Mouse (Mus musculus): ENCODE measurements around the gene Pml. TPM values are rescaled to one million over a fixed set of nuclear protein-coding genes. Genes with fewer than 3 reads are reported as not detected.
"Not testable (repeated sequence)": the region's sequence is repeated elsewhere in the genome, so short reads cannot be mapped to it uniquely, and the experiment has no call there.

Pml gene
- polyA plus RNA-seq, 1 experiment from 2014 or later = 14.7 TPM

- no peaks in the 10 kb centered on the region for H3K27me3 ChIP-seq (ENCODE audit: insufficient read depth, poor library complexity, severe bottlenecking)
- H3K4me3 ChIP-seq = no peak overlapping the region
- H3K27ac ChIP-seq = no peak overlapping the region
- WGBS = 53% methylated on average over 12 of the region's 12 CpGs
- H3K36me3 ChIP-seq = no peaks in the 10 kb centered on the region
- peaks cover 12% of the 10 kb centered on the region for H3K4me1 ChIP-seq
- DNase-seq (ENCODE audit: low spot score) = no peak
- H3K9me3 ChIP-seq = no peaks in the 10 kb centered on the region
Observed at GRCm38 (mm10) chr9:58268384-58269313, 19.1 kb upstream of the Pml start.

DNA sequence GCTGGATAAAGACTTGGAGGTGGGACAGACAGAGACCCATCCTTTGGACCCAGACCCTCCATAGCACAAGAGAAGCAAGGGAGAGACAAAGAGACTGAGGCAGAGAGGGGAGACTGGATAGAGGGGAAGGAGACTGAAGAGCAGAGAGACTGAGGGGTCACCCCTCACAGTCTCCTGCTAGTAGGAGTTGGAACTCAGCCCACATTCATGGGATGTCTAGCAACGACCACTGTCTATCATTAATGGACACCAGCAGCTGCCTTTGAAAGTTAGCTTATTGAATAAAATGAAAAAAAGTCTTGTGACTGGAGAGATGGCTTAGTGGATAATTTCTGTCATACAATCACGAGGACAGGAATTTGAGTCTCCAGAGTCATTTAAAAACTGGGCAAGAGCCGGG, 17.5 kb upstream of the Pml start:
- H3K27me3 ChIP-seq (ENCODE audit: insufficient read depth, poor library complexity, severe bottlenecking) = no peaks in the 10 kb centered on the region
- peak overlapping the region; percentile 52; the same call in 1 of the 2 replicates for H3K27ac ChIP-seq
- DNase-seq (ENCODE audit: low spot score) = no peak
- H3K4me1 ChIP-seq = peaks cover 12% of the 10 kb centered on the region
- H3K9me3 ChIP-seq = no peaks in the 10 kb centered on the region
- H3K4me3 ChIP-seq = no peak overlapping the region
- H3K36me3 ChIP-seq = peaks cover 9% of the 10 kb centered on the region
- whole genome bisulfite sequencing = 71% methylated on average over 3 of the region's 3 CpGs

DNA sequence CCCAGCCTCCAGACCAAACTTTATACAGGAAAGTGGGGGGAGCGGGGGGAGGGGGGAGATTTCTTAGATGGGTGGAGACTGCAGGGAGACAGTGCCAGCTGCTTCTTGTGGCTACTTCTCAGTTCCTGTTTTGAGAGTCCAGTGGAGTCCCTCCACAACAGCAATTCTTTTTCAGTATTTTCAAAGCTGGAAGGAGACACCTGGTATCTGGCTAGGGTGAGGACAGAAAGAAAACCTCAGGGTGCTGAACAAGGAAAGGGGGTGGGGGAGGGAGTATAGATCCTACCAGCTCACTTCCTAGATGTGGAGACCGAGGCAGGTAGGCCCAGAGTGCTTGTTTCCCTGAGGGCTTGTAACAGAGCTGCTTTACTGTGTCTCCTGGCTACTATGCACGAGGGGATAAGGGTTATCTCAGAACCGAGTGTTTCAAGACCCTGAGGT, 17.0 kb upstream of the Pml start:
- H3K27me3 ChIP-seq (ENCODE audit: insufficient read depth, poor library complexity, severe bottlenecking) = no peaks in the 10 kb centered on the region
- no peak for DNase-seq (ENCODE audit: low spot score)
- peaks cover 12% of the 10 kb centered on the region for H3K4me1 ChIP-seq
- peak overlapping the region; percentile 52; the same call in 1 of the 2 replicates for H3K27ac ChIP-seq
- no peaks in the 10 kb centered on the region for H3K9me3 ChIP-seq
- H3K36me3 ChIP-seq = peaks cover 13% of the 10 kb centered on the region
- 13% methylated on average over 4 of the region's 4 CpGs for WGBS
- no peak overlapping the region for H3K4me3 ChIP-seq

GRCm38 (mm10) chr9:58265368-58265767, 15.8 kb upstream of the Pml start:
- H3K4me3 ChIP-seq = no peak overlapping the region
- 71% methylated on average over 3 of the region's 3 CpGs for WGBS
- H3K4me1 ChIP-seq = peaks cover 12% of the 10 kb centered on the region

GRCm38 (mm10) chr9:58262507-58262906, 12.9 kb upstream of the Pml start:
- H3K4me1 ChIP-seq = peaks cover 12% of the 10 kb centered on the region
- no peak overlapping the region for H3K4me3 ChIP-seq
- no peaks in the 10 kb centered on the region for H3K27me3 ChIP-seq (ENCODE audit: insufficient read depth, poor library complexity, severe bottlenecking)
- WGBS = 89% methylated on average over 5 of the region's 5 CpGs
- H3K9me3 ChIP-seq = no peaks in the 10 kb centered on the region
- DNase-seq (ENCODE audit: low spot score) = no peak
- no peak overlapping the region for H3K27ac ChIP-seq
- peaks cover 40% of the 10 kb centered on the region for H3K36me3 ChIP-seq

More at GRCm38 (mm10) chr9:58265368-58265767, 15.8 kb upstream of the Pml start:
- H3K36me3 ChIP-seq = peaks cover 22% of the 10 kb centered on the region
- no peak for DNase-seq (ENCODE audit: low spot score)
- no peaks in the 10 kb centered on the region for H3K27me3 ChIP-seq (ENCODE audit: insufficient read depth, poor library complexity, severe bottlenecking)
- no peaks in the 10 kb centered on the region for H3K9me3 ChIP-seq
- no peak overlapping the region for H3K27ac ChIP-seq

GRCm38 (mm10) chr9:58255704-58256685, 6.4 kb upstream of the Pml start:
- Histone ChIP-seq H3K9me3 (no peaks in the 10 kb centered on the region), H3K27ac (no peak overlapping the region), H3K36me3 (peaks cover 37% of the 10 kb centered on the region), H3K4me1 (peaks cover 12% of the 10 kb centered on the region; the same call in 1 of the 2 replicates), H3K4me3 (no peak overlapping the region), H3K27me3 (ENCODE audit: insufficient read depth, poor library complexity, severe bottlenecking) (no peaks in the 10 kb centered on the region)
- WGBS = 85% methylated on average over 10 of the region's 10 CpGs
- no peak for DNase-seq (ENCODE audit: low spot score)

DNA sequence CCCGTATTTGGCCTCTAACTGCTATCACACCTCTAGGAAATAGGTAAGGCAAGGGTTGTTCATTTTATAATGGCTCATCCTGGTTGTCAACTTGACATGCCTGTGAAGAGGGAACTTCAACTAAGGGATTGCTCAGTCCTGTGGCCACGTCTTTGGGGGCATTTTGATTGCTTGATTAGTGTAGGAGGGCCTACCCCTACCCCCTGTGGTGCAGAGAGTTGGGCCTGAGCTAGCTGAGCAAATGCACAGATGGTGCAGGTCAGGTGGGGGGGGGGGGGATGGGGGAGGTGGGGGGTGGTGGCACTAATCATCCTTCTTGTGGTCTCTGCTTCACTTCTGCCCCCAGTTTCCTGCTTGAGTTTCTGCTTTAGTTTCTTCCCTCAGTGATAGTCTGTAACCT, 5.5 kb upstream of the Pml start:
- no peaks in the 10 kb centered on the region for H3K27me3 ChIP-seq (ENCODE audit: insufficient read depth, poor library complexity, severe bottlenecking)
- H3K4me1 ChIP-seq = peaks cover 18% of the 10 kb centered on the region
- no peak for DNase-seq (ENCODE audit: low spot score)
- no peaks in the 10 kb centered on the region for H3K9me3 ChIP-seq
- no peak overlapping the region for H3K27ac ChIP-seq
- WGBS = 49% methylated on average over 2 of the region's 2 CpGs
- H3K4me3 ChIP-seq = no peak overlapping the region
- peaks cover 30% of the 10 kb centered on the region for H3K36me3 ChIP-seq

DNA sequence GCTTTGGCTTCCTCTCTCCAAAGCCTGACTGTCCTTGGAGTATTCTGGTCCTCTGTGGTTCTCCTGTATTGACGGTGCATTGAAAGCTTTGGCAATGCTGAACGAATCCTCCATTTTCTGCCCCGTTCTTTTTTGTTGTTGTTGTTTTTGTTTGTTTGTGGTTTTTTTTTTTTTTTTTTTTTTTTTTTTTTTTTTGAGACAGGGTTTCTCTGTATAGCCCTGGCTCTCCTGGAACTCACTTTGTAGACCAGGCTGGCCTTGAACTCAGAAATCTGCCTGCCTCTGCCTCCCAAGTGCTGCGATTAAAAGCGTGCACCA, 4.2 kb upstream of the Pml start:
- Histone ChIP-seq H3K27ac (peak overlapping the region; percentile 90), H3K36me3 (peaks cover 23% of the 10 kb centered on the region), H3K4me3 (peak overlapping the region; percentile 91), H3K4me1 (peaks cover 26% of the 10 kb centered on the region)
- not testable (repeated sequence) for DNase-seq (ENCODE audit: low spot score); H3K9me3 ChIP-seq; H3K27me3 ChIP-seq (ENCODE audit: insufficient read depth, poor library complexity, severe bottlenecking)
- 70% methylated on average over 5 of the region's 5 CpGs for WGBS

DNA sequence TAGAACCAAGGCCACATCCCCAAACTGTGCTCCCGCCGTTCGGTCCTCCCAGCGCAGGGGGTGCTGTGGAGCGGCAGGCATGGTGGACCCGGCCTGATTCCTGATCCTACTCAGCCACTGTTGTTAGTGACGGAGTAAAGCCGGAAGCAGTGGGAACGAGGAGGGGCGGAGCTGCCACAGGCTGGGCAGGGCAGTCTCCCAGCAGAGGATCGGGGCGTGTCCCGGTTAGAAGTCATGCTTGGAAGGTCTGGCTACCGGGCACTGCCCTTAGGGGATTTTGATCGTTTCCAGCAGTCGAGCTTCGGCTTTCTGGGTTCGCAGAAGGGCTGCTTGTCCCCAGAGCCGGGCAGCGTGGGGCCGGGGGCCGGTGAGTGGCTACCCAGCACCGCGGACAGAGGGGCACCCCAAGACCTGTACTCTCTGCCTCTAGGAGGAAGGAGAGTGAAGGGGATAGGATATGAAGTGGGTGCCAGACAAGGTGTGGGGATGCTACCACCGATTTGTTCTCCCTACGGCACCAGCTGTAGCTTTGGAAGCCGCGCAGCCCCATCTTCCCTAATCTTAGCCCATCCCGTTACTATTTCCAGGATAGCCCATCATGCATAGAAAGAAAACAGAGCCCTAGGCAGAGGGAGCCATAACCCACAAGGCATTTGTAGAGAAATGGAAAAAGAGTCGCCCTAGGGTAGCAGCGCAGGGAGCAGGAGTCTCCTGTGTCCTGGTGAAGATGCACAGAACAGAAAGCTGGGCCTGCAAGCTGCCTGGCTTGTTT, 3.6 kb upstream of the Pml start, which contains the start of gene Stoml1:
Gene Stoml1 (plus strand): TSS at position 132 of the 772 bp plus-strand sequence.
- Histone ChIP-seq H3K36me3 (peaks cover 19% of the 10 kb centered on the region), H3K27ac (peak within 1 kb of the TSS; percentile 90), H3K4me1 (peaks cover 32% of the 10 kb centered on the region), H3K27me3 (ENCODE audit: insufficient read depth, poor library complexity, severe bottlenecking) (no peaks in the 10 kb centered on the region), H3K4me3 (peak within 1 kb of the TSS; percentile 91), H3K9me3 (no peaks in the 10 kb centered on the region)
- WGBS = under 1% methylated on average over 31 of the region's 31 CpGs
- DNase-seq (ENCODE audit: low spot score) = peak; percentile 98

- 0 out of 2 replicates have a peak overlapping the region, but pooled peaks have one; percentile 92 for H3K27ac ChIP-seq
- not testable (repeated sequence) for H3K27me3 ChIP-seq (ENCODE audit: insufficient read depth, poor library complexity, severe bottlenecking); H3K4me3 ChIP-seq; H3K9me3 ChIP-seq; DNase-seq (ENCODE audit: low spot score); H3K36me3 ChIP-seq
- 95% methylated on average over 1 of the region's 1 CpGs for WGBS
- peaks cover 48% of the 10 kb centered on the region for H3K4me1 ChIP-seq
Observed at GRCm38 (mm10) chr9:58250730-58251129, 1.1 kb upstream of the Pml start.

GRCm38 (mm10) chr9:58250322-58250721, 736 bp upstream of the Pml start:
- H3K4me3 ChIP-seq = peak overlapping the region; percentile 67
- no peak for DNase-seq (ENCODE audit: low spot score)
- H3K4me1 ChIP-seq = peaks cover 48% of the 10 kb centered on the region
- H3K27ac ChIP-seq = peak overlapping the region; percentile 92
- 0 out of 2 replicates have a peak, but pooled peaks cover 4% of the 10 kb centered on the region for H3K36me3 ChIP-seq
- H3K27me3 ChIP-seq (ENCODE audit: insufficient read depth, poor library complexity, severe bottlenecking) = no peaks in the 10 kb centered on the region
- H3K9me3 ChIP-seq = no peaks in the 10 kb centered on the region
- 73% methylated on average over 8 of the region's 8 CpGs for WGBS
